Mouse (Mus musculus) v-Abl transformed pro-B cells (cell line): ENCODE measurements at regions not wholly inside any gene's neighbourhood (a gene's known extent, or its start where the extent isn't known, plus 50 kb on each side); places are given as distances from the start of the nearest gene placed in this dataset.
"Not testable (repeated sequence)": the region's sequence is repeated elsewhere in the genome, so short reads cannot be mapped to it uniquely, and the experiment has no call there.

ENCODE experiments used
- in situ Hi-C, 2 experiments: fragments of 400-800 bp; cut with MboI; formaldehyde crosslinking; loops; one replicate each; pipeline ENCODE4 v1.15.1; 2025; ENCODE audit not compliant: unreplicated experiment in 2 of 2

GRCm38 (mm10) chr17:69786985-69787384 lies 181.9 kb upstream of the Dlgap1 start:
- in situ Hi-C loops: no loop called here

- in situ Hi-C loops: no loop called here
Observed at GRCm38 (mm10) chr17:69821473-69821872, 147.4 kb upstream of the Dlgap1 start.

- in situ Hi-C loops: no loop called here
Observed at GRCm38 (mm10) chr17:69821901-69822300, 147.0 kb upstream of the Dlgap1 start.

- in situ Hi-C loops: no loop called here
Observed at GRCm38 (mm10) chr17:69822921-69823320, 146.0 kb upstream of the Dlgap1 start.

- in situ Hi-C loops: no loop called here
Observed at GRCm38 (mm10) chr17:69841308-69841707, 127.6 kb upstream of the Dlgap1 start.

- in situ Hi-C loops: no loop called here
Observed at GRCm38 (mm10) chr17:69848306-69848705, 120.6 kb upstream of the Dlgap1 start.

- in situ Hi-C loops: no loop called here
Observed at GRCm38 (mm10) chr17:69850075-69850474, 118.8 kb upstream of the Dlgap1 start.

GRCm38 (mm10) chr17:69879958-69880357 lies 88.9 kb upstream of the Dlgap1 start:
- in situ Hi-C loops: not testable (repeated sequence)

- in situ Hi-C loops: no loop called here
Observed at GRCm38 (mm10) chr17:69893980-69894379, 74.9 kb upstream of the Dlgap1 start.
